Mouse (Mus musculus) cerebellum, postnatal 36 days (tissue): Measurements from ENCODE around the gene Jmjd8.

ENCODE experiments used
- DNase-seq, 2 experiments: peaks; one replicate each; pipeline ENCODE4 v3.0.0; 2021 to 2022; ENCODE audit warnings: mixed read lengths in 2 of 2

The Jmjd8 gene

GRCm38 (mm10) chr17:25828712-25829557 is at the start of gene Jmjd8:
TSS of gene Jmjd8 (plus strand) at chr17:25828867.
- DNase-seq, result peak; percentile 84 to 86

- no peak for DNase-seq
These were observed 47.3 kb upstream of the Jmjd8 start for GRCm38 (mm10) chr17:25781339-25781738.

DNA sequence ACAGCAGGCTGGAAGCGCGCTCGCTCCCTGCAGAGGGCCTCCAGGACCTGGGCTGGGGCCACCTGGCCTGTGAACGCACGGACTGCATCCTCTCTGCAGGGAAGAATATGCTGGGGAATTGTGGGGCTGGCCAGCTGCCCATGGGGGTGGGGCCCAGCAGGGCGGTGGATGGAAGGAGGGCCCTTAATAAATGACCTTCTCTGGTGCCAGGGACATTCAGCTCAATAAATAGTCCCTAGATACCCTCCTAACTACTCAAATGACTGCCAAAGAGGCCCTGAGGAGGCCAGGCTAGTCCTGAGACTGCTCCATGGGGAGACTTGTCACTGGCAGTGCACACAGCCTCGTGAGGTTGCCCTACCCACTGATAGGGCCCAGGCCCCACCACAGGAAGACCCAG is 45.6 kb upstream of the Jmjd8 start:
- peak in 1 of 2 experiments; percentile 68 for DNase-seq

GRCm38 (mm10) chr17:25783861-25784574 is 44.6 kb upstream of the Jmjd8 start:
- no peak for DNase-seq

DNA sequence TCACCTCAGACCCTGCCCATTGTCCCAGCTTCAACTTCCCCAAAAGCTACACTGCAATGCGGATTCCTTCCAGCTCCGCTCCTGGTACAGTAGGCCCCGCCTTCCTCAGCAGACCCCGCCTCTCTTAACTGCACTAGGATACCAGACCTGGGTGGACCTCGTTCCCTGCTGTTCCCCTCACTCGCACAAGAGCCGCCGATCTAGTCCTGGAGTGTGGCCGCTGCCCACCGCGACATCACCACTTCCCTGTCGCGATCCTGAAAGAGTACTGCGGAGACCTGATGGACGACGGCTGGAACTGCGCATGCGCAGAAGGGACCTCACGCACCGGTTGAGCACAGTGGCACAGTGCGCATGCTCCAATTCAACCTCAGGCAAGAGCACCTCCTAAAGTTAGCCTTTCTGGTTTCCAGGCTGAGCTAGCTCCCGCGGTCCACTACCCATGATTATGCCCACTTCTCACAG is 43.4 kb upstream of the Jmjd8 start, which contains the start of gene Haghl:
TSS of gene Haghl (minus strand) at position 393 of the 465 bp plus-strand sequence.
- peak; percentile 97 to 99 for DNase-seq

DNA sequence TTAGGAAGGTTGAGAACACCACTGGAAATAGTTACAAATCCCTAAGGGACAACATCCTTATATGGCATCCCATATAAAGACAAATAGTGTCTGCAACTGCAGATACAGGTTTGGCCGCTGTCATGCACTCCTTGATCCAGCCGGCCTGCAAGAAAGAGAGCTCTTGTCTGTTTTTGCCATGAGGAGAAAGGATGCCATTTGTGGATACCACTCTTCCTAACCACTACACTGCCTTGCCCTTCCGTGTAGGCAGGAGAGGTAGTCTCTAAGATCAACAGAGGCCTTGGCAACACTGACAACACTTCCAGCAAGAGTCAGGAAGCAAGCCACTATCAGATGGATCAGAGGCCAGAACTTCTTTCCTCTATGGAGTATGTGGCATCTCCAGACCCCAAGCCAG is 42.4 kb upstream of the Jmjd8 start, which contains the start of gene Ccdc78:
TSS of gene Ccdc78 (plus strand) at position 301 of the 400 bp plus-strand sequence.
- no peak for DNase-seq

- DNase-seq, result no peak
These were observed 41.7 kb upstream of the Jmjd8 start for GRCm38 (mm10) chr17:25786781-25787504.

- DNase-seq, result no peak
These were observed 37.3 kb upstream of the Jmjd8 start for GRCm38 (mm10) chr17:25791320-25791842.

- DNase-seq, result peak; percentile 86 to 90
These were observed 36.7 kb upstream of the Jmjd8 start for GRCm38 (mm10) chr17:25791843-25792527.

DNA sequence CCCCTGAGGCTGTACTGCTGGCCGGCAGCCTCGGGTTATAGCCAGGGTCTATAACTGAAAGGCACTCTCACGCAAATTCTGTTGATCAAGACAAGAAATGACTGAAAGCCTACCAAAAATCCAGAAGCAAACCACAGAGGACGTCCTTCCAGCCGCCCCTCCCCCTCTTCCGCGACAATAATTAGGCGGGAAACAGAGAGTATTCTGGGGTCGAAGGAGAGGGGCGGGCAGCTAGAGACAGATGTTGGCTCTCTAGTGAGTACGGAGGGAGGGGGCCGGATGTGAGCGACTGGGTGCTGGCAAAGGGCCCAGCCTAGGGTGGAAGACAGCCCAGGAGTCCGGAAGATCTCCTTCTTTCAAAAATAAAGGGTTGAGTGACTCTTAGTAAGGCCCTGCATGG is 36.1 kb upstream of the Jmjd8 start, which contains the start of gene Fam173a:
TSS of gene Fam173a (minus strand) at position 287 of the 400 bp plus-strand sequence.
- DNase-seq, result peak; percentile 53 to 57

DNA sequence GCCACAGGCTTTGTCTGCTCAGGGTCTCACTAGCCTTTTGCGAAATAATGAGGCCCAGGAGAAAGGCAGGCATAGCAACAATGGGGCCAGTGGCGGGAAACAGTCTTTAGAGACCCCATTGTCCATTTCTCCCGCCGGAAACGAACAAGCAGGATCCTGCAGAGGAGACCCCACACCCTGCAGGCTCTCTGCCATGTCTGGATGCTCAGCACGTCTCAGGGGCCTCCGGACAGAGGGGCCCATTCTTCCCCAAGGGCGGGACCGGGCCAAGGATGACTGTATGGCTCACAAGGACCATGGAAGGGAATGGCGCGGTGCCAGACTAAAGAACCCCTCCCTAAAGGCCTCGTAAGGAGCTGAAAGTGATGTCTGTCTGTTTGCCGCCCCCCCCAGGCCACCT is 34.5 kb upstream of the Jmjd8 start:
- DNase-seq, result peak in 1 of 2 experiments; percentile 19

- DNase-seq, result peak in 1 of 2 experiments; percentile 11
These were observed 33.7 kb upstream of the Jmjd8 start for GRCm38 (mm10) chr17:25794998-25795397.

GRCm38 (mm10) chr17:25795609-25796092 is 33.0 kb upstream of the Jmjd8 start, which contains the start of gene AC134908.4:
TSS of gene AC134908.4 (minus strand) at chr17:25795659.
- no peak for DNase-seq

DNA sequence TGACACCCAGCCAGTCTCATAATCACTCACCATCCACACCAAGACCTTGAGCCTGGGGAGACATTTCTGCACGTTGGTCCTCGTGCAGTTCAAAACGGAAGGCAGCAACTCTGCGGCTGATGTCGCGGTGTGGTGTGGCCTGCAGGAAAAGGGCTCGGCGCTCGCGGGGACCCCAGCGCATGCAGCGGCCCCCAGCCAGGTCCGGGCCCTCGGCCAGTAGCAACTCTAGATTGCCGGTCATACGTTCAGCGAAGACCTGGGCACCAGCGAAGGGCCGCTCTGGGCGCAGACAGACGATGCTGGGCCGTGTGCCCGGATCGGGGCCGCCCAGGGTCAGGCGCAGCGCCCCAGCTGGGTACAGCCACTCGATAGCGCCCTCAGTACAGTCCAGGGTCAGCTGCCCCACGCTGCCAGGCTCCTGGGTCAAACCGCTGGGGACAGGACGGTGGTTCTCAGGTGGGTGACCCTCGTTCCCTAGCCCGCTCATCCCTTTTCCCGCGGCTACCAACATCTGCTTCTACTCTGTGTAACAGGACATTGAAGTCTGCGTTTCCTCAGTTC is 32.4 kb upstream of the Jmjd8 start:
- DNase-seq, result no peak

- peak in 1 of 2 experiments; percentile 67 for DNase-seq
These were observed 31.7 kb upstream of the Jmjd8 start, which contains the start of gene Metrn for GRCm38 (mm10) chr17:25796951-25797369. TSS of gene Metrn (minus strand) at chr17:25797136.

- peak; percentile 64 to 77 for DNase-seq
These were observed 27.6 kb upstream of the Jmjd8 start for GRCm38 (mm10) chr17:25801029-25801428.

DNA sequence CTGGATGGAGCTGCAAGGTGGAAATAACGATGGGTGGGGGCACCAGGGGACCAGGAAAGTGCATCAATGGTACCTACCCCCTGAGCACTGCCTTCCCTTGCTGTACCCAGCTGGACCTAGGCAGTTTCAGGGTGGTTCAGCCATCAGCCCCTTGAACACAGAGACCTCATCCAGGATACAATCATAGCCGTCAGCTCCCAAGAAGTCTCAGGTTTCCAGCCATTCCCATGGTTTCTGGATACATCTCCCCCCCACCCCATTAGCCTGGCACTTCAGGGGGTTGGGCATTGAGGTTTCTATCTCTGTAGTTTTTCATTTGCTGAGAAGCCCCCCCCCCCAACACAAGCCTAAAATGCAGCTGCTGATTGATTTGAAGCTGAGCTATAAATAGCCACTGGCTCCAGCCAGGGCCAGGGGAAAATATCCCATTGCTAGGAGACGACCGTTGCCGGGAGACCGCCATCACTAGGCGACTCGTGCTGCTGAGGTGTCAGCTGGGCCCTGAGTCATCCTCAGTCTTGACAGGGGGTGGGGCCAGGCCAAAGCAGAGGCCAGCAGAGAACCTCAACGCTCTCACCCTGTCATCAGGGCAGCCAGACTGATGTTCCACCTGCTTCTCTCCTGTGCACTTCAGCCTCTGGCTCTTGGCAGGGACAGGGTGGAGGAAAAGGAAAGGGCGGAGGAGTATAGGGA is 25.7 kb upstream of the Jmjd8 start:
- peak in 1 of 2 experiments; percentile 36 for DNase-seq

DNA sequence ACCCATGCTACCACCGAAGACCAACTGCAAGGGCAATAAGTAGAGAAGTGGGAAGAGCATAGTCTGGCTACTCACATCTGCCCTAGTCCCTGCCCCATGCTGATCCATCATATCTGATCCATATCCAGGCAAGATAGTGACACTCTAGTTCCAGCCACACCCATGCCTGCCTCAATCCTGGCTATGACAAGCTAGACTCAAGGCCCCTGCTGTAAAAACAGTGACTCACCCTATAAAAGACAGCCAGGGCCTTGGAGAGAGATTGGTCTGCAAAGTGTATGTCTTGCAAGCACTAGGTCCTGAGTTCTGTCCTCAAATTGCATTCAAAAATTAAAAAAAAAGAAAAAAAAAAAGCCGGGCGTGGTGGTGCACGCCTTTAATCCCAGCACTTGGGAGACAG is 22.2 kb upstream of the Jmjd8 start:
- peak in 1 of 2 experiments; percentile 1 for DNase-seq

GRCm38 (mm10) chr17:25807452-25807851 is 21.2 kb upstream of the Jmjd8 start:
- DNase-seq, result peak in 1 of 2 experiments; percentile 9

GRCm38 (mm10) chr17:25808028-25808427 is 20.6 kb upstream of the Jmjd8 start:
- DNase-seq, result peak in 1 of 2 experiments; percentile 10
